Mouse (Mus musculus) limb, embryonic 13.5 days (tissue): ENCODE measurements at regions not wholly inside any gene's neighbourhood (a gene's known extent, or its start where the extent isn't known, plus 50 kb on each side); places are given as distances from the start of the nearest gene placed in this dataset.
A peak's percentile ranks its signal among the peaks of the same experiment; 100 is the strongest.

Experiments used
- ATAC-seq: fragments of 200-750 bp; cut with Nextera tagmentation; 2 replicates; pipeline ENCODE4 v1.8.0; 2017; ENCODE audit warnings: low read depth, moderate number of reproducible peaks, moderate TSS enrichment; ENCODE audit not compliant: low FRiP score
- H3K27ac ChIP-seq: fragments of 300-500 bp; sonication (generic); 2 replicates; pipeline ENCODE4 v1.5.1; 2015; ENCODE audit warnings: inconsistent platforms, mild to moderate bottlenecking, moderate library complexity
- H3K27me3 ChIP-seq: fragments of 300-500 bp; sonication (generic); 2 replicates; pipeline ENCODE4 v1.6.1; 2015; ENCODE audit warnings: mild to moderate bottlenecking, inconsistent platforms
- H3K36me3 ChIP-seq: fragments of 300-500 bp; sonication (generic); 2 replicates; pipeline ENCODE4 v1.6.1; 2015; ENCODE audit warnings: inconsistent platforms, mild to moderate bottlenecking, moderate library complexity
- H3K4me1 ChIP-seq: fragments of 300-500 bp; sonication (generic); 2 replicates; pipeline ENCODE4 v1.6.1; 2015; ENCODE audit warnings: inconsistent platforms
- H3K4me2 ChIP-seq: fragments of 300-500 bp; sonication (generic); replicated peaks from 2 replicates; pipeline ENCODE4 v1.6.1; 2015; ENCODE audit warnings: inconsistent platforms, mild to moderate bottlenecking, moderate library complexity
- H3K4me3 ChIP-seq: fragments of 300-500 bp; sonication (generic); 2 replicates; pipeline ENCODE4 v1.5.1; 2015; ENCODE audit warnings: moderate library complexity, mild to moderate bottlenecking, inconsistent platforms
- H3K9ac ChIP-seq: fragments of 300-500 bp; sonication (generic); 2 replicates; pipeline ENCODE4 v1.6.1; 2015; ENCODE audit warnings: mild to moderate bottlenecking, inconsistent platforms
- H3K9me3 ChIP-seq: fragments of 300-500 bp; sonication (generic); 2 replicates; pipeline ENCODE4 v1.6.1; 2016; ENCODE audit warnings: inconsistent platforms
- WGBS: fragments of 180-500 bp; shearing (Covaris S2); methylation state at CpG from one replicate; pipeline ENCODE4 v1.1.7; 2015; 5-methylcytosine and 5-hydroxymethylcytosine counted together

GRCm38 (mm10) chr6:147726987-147727386 is 251.4 kb downstream of the Ccdc91 start:
- Histone ChIP-seq H3K9me3 (0 out of 2 replicates have a peak, but pooled peaks cover 4% of the 10 kb centered on the region), H3K9ac (no peak overlapping the region), H3K36me3 (no peaks in the 10 kb centered on the region), H3K27ac (no peak overlapping the region), H3K27me3 (no peaks in the 10 kb centered on the region), H3K4me3 (no peak overlapping the region), H3K4me2 (no peak overlapping the region), H3K4me1 (no peaks in the 10 kb centered on the region)
- WGBS, result 81% methylated on average over 4 of the region's 4 CpGs
- no peak for ATAC-seq

DNA sequence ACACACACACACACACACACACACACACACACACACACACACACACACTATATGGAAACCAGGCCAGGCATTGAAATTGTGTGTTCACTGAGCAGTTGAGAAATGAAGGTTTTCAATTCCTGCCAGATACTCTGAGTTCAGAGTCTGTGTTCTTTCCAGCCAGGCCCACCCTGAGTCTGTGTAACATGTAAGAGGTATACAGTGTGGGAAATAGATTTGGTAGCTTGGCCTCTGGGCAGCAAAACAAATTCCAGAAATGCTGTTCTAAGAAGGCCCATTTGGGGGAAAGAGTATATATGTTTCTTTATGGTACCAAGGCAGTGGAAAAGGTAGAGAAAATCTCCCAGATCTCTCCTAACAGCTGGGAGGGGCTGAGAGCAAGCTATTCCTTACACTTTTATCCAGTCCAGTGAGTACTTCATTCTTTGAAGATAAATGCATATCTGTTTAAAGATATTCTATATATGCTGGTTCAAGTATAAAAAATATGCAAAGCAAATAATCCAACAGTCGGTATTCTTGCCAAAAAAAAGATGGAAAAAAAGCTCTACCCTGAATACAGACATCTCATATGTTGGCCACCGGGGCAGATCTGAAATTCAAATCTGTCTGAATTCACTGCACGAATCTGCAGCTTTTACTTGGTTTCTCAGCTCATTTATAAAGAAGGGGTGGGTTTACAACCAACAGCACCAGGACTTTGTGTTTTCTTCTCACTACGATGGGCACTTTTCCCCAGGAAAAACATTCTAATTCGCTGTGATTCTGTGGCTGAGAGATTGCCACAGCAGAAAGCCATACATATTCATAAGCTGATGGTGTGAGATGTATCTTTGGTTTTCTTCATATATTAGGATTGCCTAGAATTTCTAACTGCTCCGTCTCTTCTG is 252.3 kb downstream of the Ccdc91 start:
- H3K27ac ChIP-seq, result peak overlapping the region; percentile 2
- H3K36me3 ChIP-seq, result no peaks in the 10 kb centered on the region
- 72% methylated on average over 6 of the region's 6 CpGs for WGBS
- H3K9me3 ChIP-seq, result 0 out of 2 replicates have a peak, but pooled peaks cover 4% of the 10 kb centered on the region
- H3K4me2 ChIP-seq, result no peak overlapping the region
- H3K9ac ChIP-seq, result no peak overlapping the region
- no peak for ATAC-seq
- no peaks in the 10 kb centered on the region for H3K27me3 ChIP-seq
- H3K4me1 ChIP-seq, result peaks cover 1% of the 10 kb centered on the region; the same call in 1 of the 2 replicates
- no peak overlapping the region for H3K4me3 ChIP-seq

DNA sequence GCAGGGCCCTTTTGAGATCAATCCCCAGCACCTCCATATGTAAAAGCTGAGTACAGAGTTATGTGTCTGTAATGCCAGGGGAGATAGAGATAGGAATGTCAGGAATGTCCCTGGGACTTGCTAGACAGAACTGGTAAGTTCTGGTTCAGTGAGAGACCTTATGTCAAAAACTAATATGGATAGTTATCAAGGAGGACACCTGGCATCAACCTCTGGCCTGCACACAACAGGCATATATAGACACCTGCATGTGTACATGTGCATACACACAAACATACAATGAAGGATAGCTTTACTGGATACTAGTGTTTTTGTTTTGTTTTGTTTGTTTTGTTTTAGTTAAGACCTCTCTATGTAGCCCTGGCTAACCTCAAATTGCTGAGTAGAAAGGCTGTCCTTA is 254.1 kb downstream of the Ccdc91 start:
- Histone ChIP-seq H3K4me2 (no peak overlapping the region), H3K9ac (no peak overlapping the region), H3K27ac (no peak overlapping the region), H3K9me3 (0 out of 2 replicates have a peak, but pooled peaks cover 4% of the 10 kb centered on the region), H3K36me3 (no peaks in the 10 kb centered on the region), H3K4me1 (peaks cover 3% of the 10 kb centered on the region; the same call in 1 of the 2 replicates), H3K4me3 (no peak overlapping the region), H3K27me3 (no peaks in the 10 kb centered on the region)
- ATAC-seq, result no peak

GRCm38 (mm10) chr6:147738621-147739325 is 263.1 kb downstream of the Ccdc91 start:
- H3K36me3 ChIP-seq, result no peaks in the 10 kb centered on the region
- 91% methylated on average over 5 of the region's 5 CpGs for WGBS

GRCm38 (mm10) chr6:147741446-147741845 is 265.8 kb downstream of the Ccdc91 start:
- no peak overlapping the region for H3K27ac ChIP-seq
- H3K27me3 ChIP-seq, result no peaks in the 10 kb centered on the region
- H3K9ac ChIP-seq, result no peak overlapping the region

More at GRCm38 (mm10) chr6:147738621-147739325, 263.1 kb downstream of the Ccdc91 start:
- no peak overlapping the region for H3K9ac ChIP-seq
- H3K4me3 ChIP-seq, result no peak overlapping the region
- ATAC-seq, result no peak
- no peaks in the 10 kb centered on the region for H3K4me1 ChIP-seq
- no peak overlapping the region for H3K27ac ChIP-seq
- no peak overlapping the region for H3K4me2 ChIP-seq
- H3K9me3 ChIP-seq, result 0 out of 2 replicates have a peak, but pooled peaks cover 3% of the 10 kb centered on the region
- H3K27me3 ChIP-seq, result no peaks in the 10 kb centered on the region

GRCm38 (mm10) chr6:147744081-147744480 is 268.5 kb downstream of the Ccdc91 start:
- WGBS, result 57% methylated on average over 3 of the region's 3 CpGs
- Histone ChIP-seq H3K4me3 (no peak overlapping the region), H3K4me2 (no peak overlapping the region), H3K4me1 (peaks cover 23% of the 10 kb centered on the region), H3K36me3 (no peaks in the 10 kb centered on the region), H3K27me3 (no peaks in the 10 kb centered on the region), H3K27ac (no peak overlapping the region), H3K9me3 (no peaks in the 10 kb centered on the region), H3K9ac (no peak overlapping the region)
- no peak; the same call in 1 of the 2 replicates for ATAC-seq

More at GRCm38 (mm10) chr6:147741446-147741845, 265.8 kb downstream of the Ccdc91 start:
- no peaks in the 10 kb centered on the region for H3K36me3 ChIP-seq
- peaks cover 21% of the 10 kb centered on the region for H3K4me1 ChIP-seq
- H3K4me2 ChIP-seq, result no peak overlapping the region
- no peak for ATAC-seq
- H3K9me3 ChIP-seq, result 0 out of 2 replicates have a peak, but pooled peaks cover 2% of the 10 kb centered on the region
- 81% methylated on average over 7 of the region's 7 CpGs for WGBS
- no peak overlapping the region for H3K4me3 ChIP-seq

DNA sequence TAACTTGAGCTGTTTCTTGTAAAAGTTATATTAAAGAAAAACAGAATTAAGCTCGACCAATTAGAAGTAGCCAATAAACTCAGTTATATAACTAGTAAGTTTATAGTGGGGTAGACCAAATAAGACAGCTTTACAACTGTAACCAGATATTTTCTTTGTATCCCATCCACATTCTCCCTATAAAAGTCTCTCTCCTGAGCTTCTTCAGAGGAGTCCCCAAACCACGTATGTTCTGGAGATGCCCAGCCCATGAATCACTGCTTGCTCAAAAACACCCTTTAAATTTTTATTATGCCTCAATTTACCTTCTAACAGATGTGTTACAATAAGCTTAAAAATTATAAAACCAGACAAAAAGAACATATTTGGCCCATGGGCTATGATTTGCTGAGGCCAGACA is 270.1 kb downstream of the Ccdc91 start:
- Histone ChIP-seq H3K27ac (no peak overlapping the region), H3K4me2 (no peak overlapping the region), H3K27me3 (no peaks in the 10 kb centered on the region), H3K36me3 (no peaks in the 10 kb centered on the region), H3K9ac (no peak overlapping the region), H3K9me3 (no peaks in the 10 kb centered on the region), H3K4me1 (peaks cover 23% of the 10 kb centered on the region), H3K4me3 (no peak overlapping the region)
- ATAC-seq, result peak; percentile 52; the same call in 1 of the 2 replicates
- 32% methylated on average over 2 of the region's 2 CpGs for WGBS

DNA sequence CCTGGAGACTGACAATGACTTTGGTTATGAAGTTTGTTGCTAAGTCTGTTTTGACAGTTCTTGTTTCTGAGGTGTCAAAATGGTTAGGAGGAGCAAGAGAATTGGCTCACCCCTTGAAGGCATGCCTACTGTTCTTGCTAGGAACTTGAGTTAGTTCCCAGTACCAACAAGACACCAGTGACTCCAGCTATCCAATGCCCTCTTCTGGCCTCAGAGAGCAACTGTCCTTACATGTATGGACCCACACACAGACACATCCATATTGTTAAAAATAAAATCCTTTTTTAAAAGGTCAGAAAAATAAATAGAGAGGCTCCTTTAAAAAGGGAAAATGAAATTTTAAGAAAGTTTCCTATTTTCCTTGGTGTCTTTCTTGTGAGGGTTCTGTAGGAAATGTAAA is 272.3 kb downstream of the Ccdc91 start:
- Histone ChIP-seq H3K27me3 (peaks cover 11% of the 10 kb centered on the region), H3K9me3 (no peaks in the 10 kb centered on the region), H3K4me2 (no peak overlapping the region), H3K36me3 (no peaks in the 10 kb centered on the region), H3K4me3 (no peak overlapping the region), H3K27ac (no peak overlapping the region), H3K9ac (no peak overlapping the region), H3K4me1 (peaks cover 23% of the 10 kb centered on the region)
- ATAC-seq, result no peak

GRCm38 (mm10) chr6:147752301-147752700 is 276.7 kb downstream of the Ccdc91 start:
- no peaks in the 10 kb centered on the region for H3K9me3 ChIP-seq
- H3K9ac ChIP-seq, result no peak overlapping the region
- H3K27me3 ChIP-seq, result peaks cover 22% of the 10 kb centered on the region
- no peaks in the 10 kb centered on the region for H3K36me3 ChIP-seq
- no peak for ATAC-seq
- 68% methylated on average over 2 of the region's 2 CpGs for WGBS
- no peak overlapping the region for H3K4me2 ChIP-seq
- no peak overlapping the region for H3K27ac ChIP-seq
- H3K4me1 ChIP-seq, result peaks cover 30% of the 10 kb centered on the region
- H3K4me3 ChIP-seq, result no peak overlapping the region

DNA sequence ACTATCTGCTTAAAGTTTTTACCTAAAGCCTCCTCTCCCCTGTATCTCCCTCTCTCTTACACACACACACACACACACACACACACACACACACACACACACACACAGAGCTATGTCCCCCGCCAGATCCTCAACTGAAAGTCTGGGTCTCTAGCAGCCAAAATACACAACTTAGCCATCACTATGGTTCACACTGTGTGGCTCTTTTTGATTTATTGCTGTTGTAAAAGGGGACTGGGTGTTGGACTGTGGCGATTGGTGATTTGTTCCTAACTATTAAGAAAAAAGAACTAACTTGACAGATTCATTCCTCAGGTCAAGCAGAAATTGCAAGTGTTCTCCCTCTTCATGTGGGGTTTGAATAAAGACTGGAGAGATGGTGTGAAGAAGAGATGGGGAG is 278.2 kb downstream of the Ccdc91 start:
- no peak for ATAC-seq
- H3K4me2 ChIP-seq, result no peak overlapping the region
- H3K27me3 ChIP-seq, result peaks cover 26% of the 10 kb centered on the region
- peak overlapping the region; percentile 0; the same call in 1 of the 2 replicates for H3K27ac ChIP-seq
- no peak overlapping the region for H3K4me3 ChIP-seq
- peaks cover 34% of the 10 kb centered on the region for H3K4me1 ChIP-seq
- 51% methylated on average over 2 of the region's 2 CpGs for WGBS
- H3K36me3 ChIP-seq, result no peaks in the 10 kb centered on the region
- no peaks in the 10 kb centered on the region for H3K9me3 ChIP-seq
- no peak overlapping the region for H3K9ac ChIP-seq

DNA sequence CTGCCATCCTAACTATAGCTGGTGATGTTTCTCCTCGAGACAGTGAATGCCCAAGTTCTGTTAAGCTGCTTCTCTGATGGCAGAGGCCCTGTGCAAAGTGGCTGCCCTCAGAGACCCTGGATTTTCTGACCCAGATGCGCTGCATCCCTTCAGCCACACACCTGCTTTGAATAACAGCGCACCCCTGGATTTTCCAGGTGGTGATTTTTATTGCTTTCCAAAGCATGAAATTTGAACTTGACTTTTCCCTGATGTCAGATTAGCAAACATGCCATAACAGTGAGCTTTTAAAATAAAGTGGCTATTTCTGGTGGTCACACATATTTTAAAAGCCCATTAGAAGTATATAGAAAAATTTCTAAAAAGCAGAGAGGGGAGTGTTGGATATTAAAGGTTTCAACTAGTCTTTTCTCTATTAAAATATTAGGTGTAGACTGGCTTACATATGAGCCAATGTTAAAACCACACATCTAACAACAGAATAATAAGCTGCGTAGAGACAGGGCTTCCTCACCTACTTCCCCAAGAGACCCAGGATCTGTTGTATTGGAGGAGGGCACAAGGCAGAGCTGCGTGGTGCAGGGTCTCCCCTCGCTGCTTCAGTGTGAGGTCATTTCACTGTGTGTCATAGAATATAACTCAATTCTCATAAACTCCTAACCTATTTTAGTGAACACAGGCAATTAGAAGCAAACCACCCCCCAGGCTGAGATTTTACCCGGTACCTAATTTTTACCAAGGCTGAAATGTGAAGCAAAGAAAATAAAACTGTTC is 280.3 kb downstream of the Ccdc91 start:
- Histone ChIP-seq H3K9me3 (no peaks in the 10 kb centered on the region), H3K36me3 (no peaks in the 10 kb centered on the region), H3K9ac (no peak overlapping the region), H3K4me3 (no peak overlapping the region), H3K27ac (no peak overlapping the region), H3K4me1 (peaks cover 34% of the 10 kb centered on the region), H3K4me2 (peak overlapping the region; percentile 23; the same call in 1 of the 2 replicates), H3K27me3 (peaks cover 40% of the 10 kb centered on the region)
- 8% methylated on average over 7 of the region's 7 CpGs for WGBS
- ATAC-seq, result peak; percentile 48
